ENCODE assay signal across 14 mouse cellular contexts in the genomic region with DNA sequence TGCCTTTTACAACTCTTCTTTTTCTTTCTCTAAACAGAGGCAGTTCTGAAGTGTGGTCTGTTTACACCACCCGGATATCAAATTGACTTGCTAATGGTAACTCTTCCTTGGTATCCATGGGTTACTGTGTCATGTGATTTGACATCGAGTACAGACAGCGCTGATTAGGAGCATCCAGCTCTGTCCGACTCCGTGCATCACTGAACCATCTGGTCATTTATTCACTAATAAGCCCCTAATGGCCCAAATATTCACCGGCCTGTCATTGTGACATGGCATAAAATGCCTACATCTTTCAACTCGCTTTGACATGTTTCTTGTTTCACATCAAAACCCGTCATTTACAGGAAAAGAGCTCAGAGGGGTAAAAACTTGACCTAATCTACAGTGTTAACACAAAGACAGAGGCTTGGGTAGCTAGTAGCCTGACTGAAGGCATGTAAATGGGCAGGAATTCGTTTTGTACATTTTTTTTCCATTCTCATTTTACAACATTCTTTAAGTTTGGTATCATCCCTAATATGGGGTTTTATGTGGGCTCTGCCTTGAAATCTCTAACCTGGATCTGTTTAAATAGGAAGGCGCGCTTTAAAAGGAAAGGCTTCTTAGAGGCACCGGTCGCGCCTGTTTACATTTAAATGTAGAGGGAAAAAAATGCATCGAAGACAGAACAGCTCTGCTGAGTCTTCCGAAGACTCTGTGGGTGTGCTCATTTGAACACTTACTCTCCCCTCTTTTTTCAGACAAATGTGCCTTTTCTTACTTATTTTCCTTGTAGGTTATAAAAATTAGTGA.
DNase-seq lines count a peak whose midpoint lies in the region; ATAC-seq and TF ChIP-seq lines count a peak whose summit lies in the region.
"Had no signal": no experiment of that assay in that cellular context is flagged by ENCODE, and none has a peak within 500 bp of the region (broad histone marks: within the 10 kb centered on the region; RNA-seq: fewer than 3 reads in every experiment).

No protein-coding gene starts in this region.

- H3K9ac ChIP-seq in limb, embryonic 14.5 days (ENCODE audit: low read depth, low read length, severe bottlenecking): no peak overlapping the region
- no peak overlapping the region for H3K9ac ChIP-seq in forebrain, embryonic 14.5 days (ENCODE audit: low read length)
- H3K9ac ChIP-seq: limb, embryonic 13.5 days; stomach, embryonic 15.5 days had no signal

- no peaks in the 10 kb centered on the region for H3K9me3 ChIP-seq in limb, embryonic 14.5 days (ENCODE audit: control insufficient read depth, low read length)
- no peaks in the 10 kb centered on the region for H3K9me3 ChIP-seq in limb, embryonic 10.5 days (replicated peaks)
- no peaks in the 10 kb centered on the region for H3K9me3 ChIP-seq in forebrain, embryonic 14.5 days (replicated peaks; ENCODE audit: control insufficient read depth, low read length)
- no peaks in the 10 kb centered on the region for H3K9me3 ChIP-seq in midbrain, embryonic 10.5 days (replicated peaks)
- H3K9me3 ChIP-seq: limb, embryonic 13.5 days; stomach, embryonic 15.5 days had no signal

- peak; percentile 18 for DNase-seq in limb, embryonic 14.5 days (ENCODE audit: low spot score)
- no peak for DNase-seq in limb, embryonic 10.5 days (ENCODE audit: low spot score)
- peak; percentile 79 for DNase-seq in forebrain, embryonic 14.5 days (ENCODE audit: low spot score)
- no peak for DNase-seq in midbrain, embryonic 10.5 days (ENCODE audit: low spot score)
- peak; percentile 82 for DNase-seq in retina, postnatal 1 day
- no peak for DNase-seq in layer of hippocampus, adult 2 months (ENCODE audit: low spot score in 2 of 2)
- DNase-seq in gastrocnemius, postnatal 36 days: no peak
- no peak for DNase-seq in spleen, postnatal 14 days (ENCODE audit: low spot score in 2 of 2)
- DNase-seq: adrenal gland, postnatal 25 days; cerebellum, adult 9-10 months; gastrocnemius, postnatal 14 days; lung, postnatal 10 days had no signal

- H3K4me2 ChIP-seq in limb, embryonic 14.5 days (replicated peaks; ENCODE audit: low read depth, low read length, severe bottlenecking): no peak overlapping the region
- 0 out of 2 replicates have a peak overlapping the region, but pooled peaks have one; percentile 10 for H3K4me2 ChIP-seq in forebrain, embryonic 14.5 days (ENCODE audit: low read length)
- H3K4me2 ChIP-seq: limb, embryonic 13.5 days; stomach, embryonic 15.5 days had no signal

- no peak overlapping the region for H3K4me3 ChIP-seq in limb, embryonic 14.5 days (replicated peaks; ENCODE audit: low read length)
- H3K4me3 ChIP-seq in limb, embryonic 10.5 days: no peak overlapping the region
- no peak overlapping the region for H3K4me3 ChIP-seq in forebrain, embryonic 14.5 days (ENCODE audit: low read depth, low read length)
- no peak overlapping the region for H3K4me3 ChIP-seq in midbrain, embryonic 10.5 days
- no peak overlapping the region for H3K4me3 ChIP-seq in layer of hippocampus, adult 2 months
- H3K4me3 ChIP-seq: limb, embryonic 13.5 days; stomach, embryonic 15.5 days had no signal

- intact Hi-C loops in gastrocnemius, postnatal 36 days (cut with DNase I): no loop called here

- H3K36me3 ChIP-seq in limb, embryonic 14.5 days (ENCODE audit: control insufficient read depth, insufficient read depth, low read length): no peaks in the 10 kb centered on the region
- H3K36me3 ChIP-seq in limb, embryonic 10.5 days: no peaks in the 10 kb centered on the region
- H3K36me3 ChIP-seq in forebrain, embryonic 14.5 days (ENCODE audit: control insufficient read depth, insufficient read depth, low read length): no peaks in the 10 kb centered on the region
- H3K36me3 ChIP-seq in midbrain, embryonic 10.5 days: no peaks in the 10 kb centered on the region
- H3K36me3 ChIP-seq: limb, embryonic 13.5 days; stomach, embryonic 15.5 days had no signal

- no peak for TF ChIP-seq CTCF in layer of hippocampus, adult 2 months (conservative IDR thresholded peaks at IDR 0.05)

- 53% methylated on average over 16 of the region's 16 CpGs for WGBS in limb, embryonic 14.5 days
- 66% methylated on average over 16 of the region's 16 CpGs for WGBS in limb, embryonic 10.5 days
- WGBS in forebrain, embryonic 14.5 days: 39% methylated on average over 16 of the region's 16 CpGs
- WGBS in midbrain, embryonic 10.5 days: 59% methylated on average over 16 of the region's 16 CpGs

- no peak for TF ChIP-seq POLR2A in limb, embryonic 14.5 days (IDR thresholded peaks at IDR 0.05; ENCODE audit: borderline replicate concordance, extremely low read depth, insufficient read depth, insufficient read length)

- no peaks in the 10 kb centered on the region for H3K27me3 ChIP-seq in limb, embryonic 14.5 days (ENCODE audit: control insufficient read depth, insufficient read depth, low read length)
- no peaks in the 10 kb centered on the region for H3K27me3 ChIP-seq in limb, embryonic 10.5 days (ENCODE audit: low read depth, poor library complexity, severe bottlenecking)
- no peaks in the 10 kb centered on the region for H3K27me3 ChIP-seq in forebrain, embryonic 14.5 days (replicated peaks; ENCODE audit: control insufficient read depth, insufficient read depth, low read length)
- H3K27me3 ChIP-seq in midbrain, embryonic 10.5 days (ENCODE audit: low read depth, poor library complexity, severe bottlenecking): no peaks in the 10 kb centered on the region
- H3K27me3 ChIP-seq: limb, embryonic 13.5 days; stomach, embryonic 15.5 days had no signal

- H3K27ac ChIP-seq in limb, embryonic 14.5 days (replicated peaks; ENCODE audit: low read depth, low read length): no peak overlapping the region
- no peak overlapping the region for H3K27ac ChIP-seq in limb, embryonic 10.5 days
- no peak overlapping the region for H3K27ac ChIP-seq in forebrain, embryonic 14.5 days (ENCODE audit: low read depth, low read length)
- 0 out of 2 replicates have a peak overlapping the region, but pooled peaks have one; percentile 28 for H3K27ac ChIP-seq in midbrain, embryonic 10.5 days (replicated peaks)
- H3K27ac ChIP-seq in layer of hippocampus, adult 2 months: no peak overlapping the region
- H3K27ac ChIP-seq: limb, embryonic 13.5 days; stomach, embryonic 15.5 days had no signal

- ATAC-seq in limb, embryonic 14.5 days (ENCODE audit: low FRiP score, low read depth): no peak
- ATAC-seq in forebrain, embryonic 14.5 days: peak; percentile 81

- H3K4me1 ChIP-seq in limb, embryonic 14.5 days (ENCODE audit: control insufficient read depth, insufficient read depth, low read length): peaks cover 6% of the 10 kb centered on the region; the same call in 1 of the 2 replicates
- 0 out of 2 replicates have a peak, but pooled peaks cover 3% of the 10 kb centered on the region for H3K4me1 ChIP-seq in limb, embryonic 10.5 days
- peaks cover 10% of the 10 kb centered on the region; the same call in 1 of the 2 replicates for H3K4me1 ChIP-seq in forebrain, embryonic 14.5 days (ENCODE audit: control insufficient read depth, insufficient read depth, low read length)
- peaks cover 13% of the 10 kb centered on the region for H3K4me1 ChIP-seq in midbrain, embryonic 10.5 days
- H3K4me1 ChIP-seq: stomach, embryonic 15.5 days had no signal

Comparison
In these comparisons a context has a peak if more than half of its experiments do, and no peak if none do; other contexts are left out.
1. DNase-seq: peak in limb, embryonic 14.5 days (single experiment), forebrain, embryonic 14.5 days (single experiment) and retina, postnatal 1 day (single experiment); none in limb, embryonic 10.5 days (single experiment), midbrain, embryonic 10.5 days (single experiment), layer of hippocampus, adult 2 months (0 of 2), gastrocnemius, postnatal 36 days (0 of 2) and spleen, postnatal 14 days (0 of 2).